Mouse (Mus musculus) embryonic facial prominence, embryonic 14.5 days (tissue): ENCODE data around the gene Aox3. TPM values are rescaled to one million over a fixed set of nuclear protein-coding genes. Genes with fewer than 3 reads are reported as not detected.

Experiments
- ATAC-seq: fragments of 200-750 bp; cut with Nextera tagmentation; 2 replicates; pipeline ENCODE4 v1.8.0; 2017; ENCODE audit warnings: low read depth, moderate number of reproducible peaks, moderate TSS enrichment
- DNase-seq: peaks from one replicate; pipeline ENCODE4 v3.0.0-alpha.2; 2015; ENCODE audit warnings: low spot score
- H3K27ac ChIP-seq: fragments of 300-500 bp; sonication (generic); replicated peaks from 2 replicates; pipeline ENCODE4 v1.5.1; 2014; ENCODE audit warnings: low read depth, mild to moderate bottlenecking, low read length, moderate library complexity
- H3K27me3 ChIP-seq: fragments of 300-500 bp; sonication (generic); replicated peaks from 2 replicates; pipeline ENCODE4 v1.6.1; 2014; ENCODE audit warnings: low read length; ENCODE audit not compliant: control insufficient read depth, insufficient read depth
- H3K36me3 ChIP-seq: fragments of 300-500 bp; sonication (generic); 2 replicates; pipeline ENCODE4 v1.6.1; 2014; ENCODE audit warnings: low read length, mixed read lengths; ENCODE audit not compliant: control insufficient read depth, insufficient read depth
- H3K4me1 ChIP-seq: fragments of 300-500 bp; sonication (generic); 2 replicates; pipeline ENCODE4 v1.6.1; 2014; ENCODE audit warnings: antibody characterized with exemption, low read length; ENCODE audit not compliant: control insufficient read depth, insufficient read depth
- H3K4me2 ChIP-seq: fragments of 300-500 bp; sonication (generic); 2 replicates; pipeline ENCODE4 v1.6.1; 2014; ENCODE audit warnings: low read depth, mild to moderate bottlenecking, low read length, moderate library complexity, mixed read lengths
- H3K4me3 ChIP-seq: fragments of 300-500 bp; sonication (generic); 2 replicates; pipeline ENCODE4 v1.5.1; 2014; ENCODE audit warnings: low read depth, mild to moderate bottlenecking, low read length
- H3K9ac ChIP-seq: fragments of 300-500 bp; sonication (generic); 2 replicates; pipeline ENCODE4 v1.6.1; 2014; ENCODE audit warnings: low read depth, mild to moderate bottlenecking, low read length, moderate library complexity, mixed read lengths
- H3K9me3 ChIP-seq: fragments of 300-500 bp; sonication (generic); 2 replicates; pipeline ENCODE4 v1.6.1; 2016; ENCODE audit warnings: low read length; ENCODE audit not compliant: control insufficient read depth
- WGBS: fragments of 180-500 bp; shearing (Covaris S2); extraction: QIAGEN DNeasy Blood & Tissue Kit; methylation state at CpG from one replicate; pipeline ENCODE4 v1.1.7; 2014; 5-methylcytosine and 5-hydroxymethylcytosine counted together
- polyA plus RNA-seq: library from polyadenylated mRNA; unstranded; fragments of >200 nt; fragmentation: Nextera tagmentation; extraction: Ambion mirVana; gene quantifications from 2 replicates; pipeline ENCODE4 v1.2.1, GENCODE M21; 2014

Gene Aox3
- polyA plus RNA-seq, 1 experiment from 2014 or later: 1.8 TPM

GRCm38 (mm10) chr1:58074266-58074665 is 38.7 kb upstream of the Aox3 start:
- H3K4me2 ChIP-seq: no peak overlapping the region
- no peak for DNase-seq
- 89% methylated on average over 2 of the region's 2 CpGs for WGBS
- no peaks in the 10 kb centered on the region; the same call in 1 of the 2 replicates for H3K4me1 ChIP-seq
- H3K36me3 ChIP-seq: no peaks in the 10 kb centered on the region
- H3K4me3 ChIP-seq: no peak overlapping the region
- no peaks in the 10 kb centered on the region for H3K27me3 ChIP-seq
- no peak overlapping the region for H3K27ac ChIP-seq
- no peak overlapping the region for H3K9ac ChIP-seq
- no peaks in the 10 kb centered on the region for H3K9me3 ChIP-seq
- ATAC-seq: no peak

GRCm38 (mm10) chr1:58077882-58078281 is 35.0 kb upstream of the Aox3 start:
- DNase-seq (no peak), ATAC-seq (no peak)
- no peaks in the 10 kb centered on the region for H3K9me3 ChIP-seq
- H3K27ac ChIP-seq: no peak overlapping the region
- no peaks in the 10 kb centered on the region; the same call in 1 of the 2 replicates for H3K4me1 ChIP-seq
- H3K36me3 ChIP-seq: no peaks in the 10 kb centered on the region
- H3K9ac ChIP-seq: no peak overlapping the region
- H3K4me2 ChIP-seq: no peak overlapping the region
- no peaks in the 10 kb centered on the region for H3K27me3 ChIP-seq
- no peak overlapping the region for H3K4me3 ChIP-seq

GRCm38 (mm10) chr1:58078390-58078789 is 34.5 kb upstream of the Aox3 start:
- H3K4me2 ChIP-seq: no peak overlapping the region
- DNase-seq (no peak), ATAC-seq (no peak)
- no peaks in the 10 kb centered on the region for H3K9me3 ChIP-seq
- no peaks in the 10 kb centered on the region for H3K4me1 ChIP-seq
- WGBS: 91% methylated on average over 7 of the region's 7 CpGs
- H3K27me3 ChIP-seq: no peaks in the 10 kb centered on the region
- no peak overlapping the region for H3K9ac ChIP-seq
- H3K27ac ChIP-seq: no peak overlapping the region
- no peak overlapping the region for H3K4me3 ChIP-seq
- no peaks in the 10 kb centered on the region for H3K36me3 ChIP-seq

GRCm38 (mm10) chr1:58079689-58080088 is 33.2 kb upstream of the Aox3 start:
- 89% methylated on average over 5 of the region's 5 CpGs for WGBS
- H3K36me3 ChIP-seq: no peaks in the 10 kb centered on the region
- H3K27ac ChIP-seq: no peak overlapping the region
- H3K27me3 ChIP-seq: no peaks in the 10 kb centered on the region
- H3K4me2 ChIP-seq: no peak overlapping the region
- no peak overlapping the region for H3K9ac ChIP-seq
- no peaks in the 10 kb centered on the region for H3K4me1 ChIP-seq
- ATAC-seq: no peak
- H3K4me3 ChIP-seq: no peak overlapping the region
- H3K9me3 ChIP-seq: no peaks in the 10 kb centered on the region
- DNase-seq: no peak

- H3K4me1 ChIP-seq: no peaks in the 10 kb centered on the region
- H3K9ac ChIP-seq: no peak overlapping the region
- H3K4me2 ChIP-seq: no peak overlapping the region
- H3K36me3 ChIP-seq: no peaks in the 10 kb centered on the region
- no peak overlapping the region for H3K27ac ChIP-seq
- DNase-seq (no peak), ATAC-seq (no peak)
- WGBS: 80% methylated on average over 4 of the region's 4 CpGs
- H3K4me3 ChIP-seq: no peak overlapping the region
- no peaks in the 10 kb centered on the region for H3K27me3 ChIP-seq
- no peaks in the 10 kb centered on the region for H3K9me3 ChIP-seq
Measured at GRCm38 (mm10) chr1:58080446-58080845, 32.5 kb upstream of the Aox3 start.

- Histone ChIP-seq H3K36me3 (no peaks in the 10 kb centered on the region), H3K4me1 (no peaks in the 10 kb centered on the region), H3K9ac (no peak overlapping the region), H3K27ac (no peak overlapping the region), H3K9me3 (no peaks in the 10 kb centered on the region), H3K4me3 (no peak overlapping the region), H3K27me3 (no peaks in the 10 kb centered on the region), H3K4me2 (no peak overlapping the region)
- DNase-seq (no peak), ATAC-seq (no peak)
- 69% methylated on average over 5 of the region's 5 CpGs for WGBS
Measured at GRCm38 (mm10) chr1:58081356-58081755, 31.6 kb upstream of the Aox3 start.

- ATAC-seq: no peak
- Histone ChIP-seq H3K9ac (no peak overlapping the region), H3K9me3 (no peaks in the 10 kb centered on the region), H3K4me1 (no peaks in the 10 kb centered on the region), H3K4me2 (no peak overlapping the region), H3K27ac (no peak overlapping the region), H3K4me3 (no peak overlapping the region), H3K27me3 (no peaks in the 10 kb centered on the region), H3K36me3 (no peaks in the 10 kb centered on the region)
- WGBS: 47% methylated on average over 5 of the region's 5 CpGs
- DNase-seq: peak; percentile 11
Measured at GRCm38 (mm10) chr1:58089316-58089715, 23.6 kb upstream of the Aox3 start.

GRCm38 (mm10) chr1:58090191-58090590 is 22.7 kb upstream of the Aox3 start:
- 68% methylated on average over 4 of the region's 4 CpGs for WGBS
- no peak overlapping the region for H3K9ac ChIP-seq
- H3K4me1 ChIP-seq: no peaks in the 10 kb centered on the region
- H3K9me3 ChIP-seq: no peaks in the 10 kb centered on the region
- no peak overlapping the region for H3K4me3 ChIP-seq
- no peaks in the 10 kb centered on the region for H3K27me3 ChIP-seq
- no peak overlapping the region for H3K4me2 ChIP-seq
- H3K27ac ChIP-seq: no peak overlapping the region
- no peaks in the 10 kb centered on the region for H3K36me3 ChIP-seq
- no peak for ATAC-seq
- DNase-seq: no peak

GRCm38 (mm10) chr1:58091213-58091612 is 21.7 kb upstream of the Aox3 start:
- DNase-seq (no peak), ATAC-seq (no peak)
- Histone ChIP-seq H3K27ac (no peak overlapping the region), H3K9ac (no peak overlapping the region), H3K27me3 (no peaks in the 10 kb centered on the region), H3K4me1 (no peaks in the 10 kb centered on the region), H3K9me3 (no peaks in the 10 kb centered on the region), H3K4me3 (no peak overlapping the region), H3K36me3 (no peaks in the 10 kb centered on the region), H3K4me2 (no peak overlapping the region)
- 71% methylated on average over 3 of the region's 3 CpGs for WGBS
